Mouse (Mus musculus) cortical plate, adult 2 months (tissue): ENCODE data around the gene Trim40.

Experiments used
- CTCF ChIP-seq: fragments of 200-500 bp; IDR thresholded peaks from 2 replicates; pipeline ENCODE4 v1.5.1; 2011; ENCODE audit warnings: mild to moderate bottlenecking, control low read depth, low read length; ENCODE audit not compliant: insufficient read depth; ENCODE audit errors: extremely low read depth
- POLR2A ChIP-seq: fragments of 200-500 bp; IDR thresholded peaks from 2 replicates; pipeline ENCODE4 v1.6.1; 2011; ENCODE audit warnings: mild to moderate bottlenecking, low read length, control low read depth; ENCODE audit not compliant: insufficient read depth; ENCODE audit errors: extremely low read depth

DNA sequence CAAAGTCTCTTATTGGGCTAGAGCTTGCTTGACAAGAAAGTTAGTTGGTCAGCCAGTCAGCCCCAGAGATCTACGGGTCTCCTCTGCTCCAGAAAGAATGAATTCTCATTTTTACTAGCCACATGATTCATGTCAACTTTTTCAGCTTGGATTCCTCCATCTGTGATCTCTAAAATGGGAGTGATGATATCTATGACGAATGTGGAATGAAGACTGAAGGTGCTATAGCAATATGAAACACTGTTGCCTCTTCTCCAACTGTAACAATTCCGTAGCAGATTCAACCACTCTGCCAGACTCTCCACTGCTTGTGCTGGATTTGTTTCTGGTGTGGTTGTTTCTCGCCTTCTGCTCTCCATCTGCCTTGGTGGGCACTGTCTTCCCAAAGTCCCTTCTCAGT lies 41.2 kb upstream of the Trim40 start:
- no peak for TF ChIP-seq CTCF
- no peak for TF ChIP-seq POLR2A
